Mouse (Mus musculus) neutrophil, adult 5-6 weeks (primary cell): ENCODE data around the gene Limd2. TPM values are rescaled to one million over a fixed set of nuclear protein-coding genes. Genes with fewer than 3 reads are reported as not detected.
"Not testable (repeated sequence)": the region's sequence is repeated elsewhere in the genome, so short reads cannot be mapped to it uniquely, and the experiment has no call there.

Experiments used
- ATAC-seq: fragments of 151-379, 151-347 bp; 2 replicates; pipeline ENCODE4 v1.8.0; 2017; ENCODE audit warnings: mild to moderate bottlenecking, moderate TSS enrichment; ENCODE audit not compliant: insufficient number of reproducible peaks, poor library complexity, low FRiP score, severe bottlenecking; ENCODE audit errors: extremely low read depth
- total RNA-seq: library from RNA; stranded (forward); fragments of 200-1000 nt; gene quantifications from 2 replicates; pipeline ENCODE4 v1.2.3, GENCODE M21; 2017

Limd2 gene
- total RNA-seq = 145 and 154 TPM in 2 replicates

DNA sequence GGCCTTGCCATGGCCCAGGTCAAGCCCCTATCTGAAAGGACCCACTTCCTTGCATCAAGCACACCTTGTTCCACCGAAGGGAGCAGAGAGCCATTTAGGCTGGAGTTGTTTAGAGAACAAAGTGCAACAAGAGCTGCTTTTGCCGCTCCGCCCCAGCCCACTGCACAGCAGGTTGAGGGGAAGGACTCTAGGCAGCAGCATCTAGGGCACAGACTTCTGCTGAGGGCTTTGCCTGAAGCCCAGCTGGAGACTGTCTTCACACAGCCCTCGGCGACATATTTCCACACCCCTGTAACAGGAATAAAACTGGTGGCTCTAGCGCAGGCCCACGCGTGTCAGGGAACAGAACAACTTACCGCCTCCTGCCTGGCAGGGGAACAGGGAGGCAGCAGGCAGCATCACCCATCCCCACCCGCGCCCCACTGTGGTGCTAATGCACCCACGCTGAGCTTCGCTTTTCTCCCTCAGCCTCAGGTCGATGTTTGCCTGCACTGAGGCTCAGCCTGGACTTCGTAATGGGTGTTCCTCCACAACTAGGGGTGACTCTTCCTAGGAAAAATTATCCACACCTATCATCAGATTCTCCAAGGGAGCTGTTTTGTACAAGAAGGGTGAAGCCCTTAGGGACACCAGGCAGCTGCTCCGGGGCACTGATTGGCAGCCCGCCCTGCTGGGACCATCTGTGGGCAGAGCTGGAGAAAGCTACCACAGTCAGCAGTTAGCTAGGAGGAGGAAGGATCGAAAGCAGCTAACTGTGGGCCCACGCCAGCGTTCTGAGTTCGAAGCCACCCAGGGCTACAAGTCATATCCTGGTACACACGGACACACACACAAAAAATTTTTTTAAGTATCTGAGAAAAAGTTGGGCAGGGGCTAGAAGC lies at the start of gene Limd2, which contains the start of gene Gm10840:
TSS of gene Limd2 (minus strand) at position 20 of the 881 bp plus-strand sequence.
TSS of gene Gm10840 (plus strand) at position 10 of the 881 bp plus-strand sequence.
- no peak for ATAC-seq

- peak; percentile 59 for ATAC-seq
These were observed 41.4 kb upstream of the Limd2 start, which contains the start of gene Strada for GRCm38 (mm10) chr11:106202123-106202465. Gene Strada, minus strand, starts transcription at chr11:106202168.

GRCm38 (mm10) chr11:106201337-106202122 lies 40.9 kb upstream of the Limd2 start:
- no peak for ATAC-seq

DNA sequence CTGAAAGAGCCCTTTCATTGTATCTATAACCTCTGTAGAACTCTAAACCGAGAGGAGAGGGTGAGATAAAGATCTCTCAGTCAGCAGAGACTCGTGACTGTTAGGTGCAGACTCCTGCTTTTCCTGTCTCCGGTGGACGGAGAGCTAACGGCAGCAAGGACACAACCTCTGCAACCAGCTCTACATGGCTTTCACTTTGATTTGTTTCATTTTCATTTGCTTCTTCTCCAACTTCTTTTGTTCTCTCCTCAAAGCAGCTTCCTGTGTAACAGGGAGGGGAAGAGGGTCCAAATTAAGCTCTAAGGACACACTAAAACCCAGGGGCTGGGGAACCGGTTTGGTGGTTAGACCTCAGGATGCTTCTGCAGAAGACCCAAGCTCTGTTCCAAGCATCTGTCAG lies 40.1 kb upstream of the Limd2 start:
- no peak for ATAC-seq

DNA sequence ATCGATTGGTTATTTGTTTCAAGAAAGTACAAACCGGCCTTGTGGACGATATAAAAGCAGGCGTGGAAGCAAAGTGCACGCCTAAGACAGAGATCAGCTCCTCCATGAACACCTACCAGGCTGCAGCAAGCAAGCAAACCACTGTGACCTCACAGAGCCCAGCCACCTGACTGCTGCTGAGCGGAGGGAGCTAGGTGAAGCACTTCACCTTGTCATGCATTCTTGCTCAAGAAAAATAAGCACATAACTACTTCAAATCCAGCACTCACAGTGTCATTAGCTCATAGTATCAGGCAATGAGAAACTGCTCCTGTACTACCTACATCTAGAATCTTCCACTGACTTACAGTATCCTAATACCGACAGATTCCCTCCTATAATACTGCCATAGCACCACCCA lies 39.3 kb upstream of the Limd2 start:
- ATAC-seq = not testable (repeated sequence)

DNA sequence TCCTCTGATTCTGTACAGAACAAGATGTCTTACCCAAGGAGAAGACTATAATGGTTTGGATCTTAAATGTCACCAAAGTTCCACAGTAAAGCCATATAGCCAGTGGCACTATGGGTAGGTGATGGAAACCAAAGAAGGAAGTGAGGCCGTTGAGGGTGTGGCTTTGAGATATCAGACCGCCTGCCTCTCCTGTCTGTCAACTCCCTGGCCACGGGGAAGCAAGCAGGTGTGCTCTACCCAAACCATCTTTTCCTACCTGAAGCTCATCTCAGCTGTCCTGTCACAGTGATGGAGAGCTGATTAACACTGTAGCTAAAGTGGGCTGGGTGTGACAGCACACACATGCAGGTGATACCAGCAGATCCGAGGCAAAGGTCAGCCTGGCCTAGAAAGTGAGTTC lies 37.6 kb upstream of the Limd2 start:
- no peak for ATAC-seq

- no peak for ATAC-seq
These were observed 34.7 kb upstream of the Limd2 start for GRCm38 (mm10) chr11:106195341-106195740.

DNA sequence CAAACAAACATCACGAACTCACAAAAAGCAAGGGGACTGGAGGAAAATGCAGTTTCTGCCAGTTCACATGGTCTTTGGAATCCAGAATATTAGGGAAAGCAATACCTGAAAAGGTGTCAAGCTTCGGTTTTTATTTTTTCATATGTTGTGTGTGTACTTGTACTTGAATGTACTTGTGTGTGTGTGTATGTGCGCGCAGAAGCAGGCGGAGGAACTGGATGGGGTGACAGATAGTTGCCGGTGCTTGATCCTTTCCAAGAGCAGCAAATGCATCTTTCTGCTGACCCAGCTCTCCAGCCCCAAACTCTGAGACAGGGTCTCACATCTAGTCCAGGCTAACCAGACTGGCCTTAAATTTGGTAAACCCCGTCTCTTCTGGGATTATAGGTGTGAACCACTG lies 34.2 kb upstream of the Limd2 start:
- no peak for ATAC-seq

GRCm38 (mm10) chr11:106194155-106194541 lies 33.5 kb upstream of the Limd2 start:
- no peak for ATAC-seq

DNA sequence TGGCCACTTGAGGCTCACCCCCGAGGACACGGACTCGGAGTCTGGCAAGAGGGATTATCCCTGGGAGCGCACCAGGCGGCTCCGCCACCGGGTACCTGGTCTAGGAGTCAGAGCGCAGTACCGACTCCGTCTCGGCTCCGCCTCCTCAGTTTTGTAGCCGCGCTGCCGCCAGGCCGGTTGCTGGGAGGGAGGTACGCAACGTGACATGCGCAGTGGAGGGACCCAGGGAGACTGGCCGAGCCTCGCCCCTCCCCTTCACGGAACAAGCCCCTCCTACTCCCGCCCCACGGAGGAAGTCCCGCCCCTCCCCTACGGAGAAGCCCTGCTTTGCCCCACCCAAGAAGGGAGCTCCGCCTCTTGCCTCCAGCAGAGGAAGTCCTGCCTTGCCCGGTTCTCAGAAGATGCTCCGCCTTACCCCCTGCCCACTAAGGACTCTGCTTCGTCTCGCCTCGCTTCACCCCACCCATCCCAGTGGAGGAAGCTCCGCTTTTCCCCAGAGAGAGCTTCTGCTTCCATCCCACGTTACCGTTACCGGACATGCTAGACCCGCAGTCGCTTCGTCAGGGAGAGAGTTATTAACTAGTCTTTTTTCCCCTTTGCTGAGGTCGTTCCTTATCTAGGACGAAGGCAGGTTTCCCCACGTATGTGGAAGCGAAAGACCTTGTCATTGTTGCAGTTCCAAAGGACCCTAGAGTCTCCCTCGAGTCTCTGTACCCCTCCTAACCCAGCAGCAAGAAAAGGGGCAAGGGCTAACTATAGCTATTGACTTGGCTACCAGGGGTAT lies 32.9 kb upstream of the Limd2 start:
- peak; percentile 94 for ATAC-seq

GRCm38 (mm10) chr11:106192657-106193370 lies 32.2 kb upstream of the Limd2 start:
- peak; percentile 2; the same call in 1 of the 2 replicates for ATAC-seq

DNA sequence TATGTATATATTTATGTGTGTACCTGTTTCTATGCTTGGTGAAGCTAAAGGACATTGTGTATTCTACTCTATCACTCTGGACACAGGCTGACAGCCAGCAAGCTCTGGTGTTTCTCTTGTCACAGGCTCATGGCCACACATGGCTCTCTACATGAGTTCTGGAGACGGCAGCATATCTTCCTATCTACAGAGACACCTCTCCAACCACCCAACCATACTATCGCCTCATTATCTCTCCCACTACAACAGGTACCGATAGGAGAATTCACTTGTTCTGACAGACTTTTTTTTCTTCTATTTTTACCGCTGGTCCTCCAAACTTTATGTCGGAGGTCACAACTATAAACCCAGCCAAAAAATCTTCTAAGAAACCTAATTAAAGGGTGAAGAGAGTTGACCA lies 31.6 kb upstream of the Limd2 start:
- ATAC-seq = no peak

DNA sequence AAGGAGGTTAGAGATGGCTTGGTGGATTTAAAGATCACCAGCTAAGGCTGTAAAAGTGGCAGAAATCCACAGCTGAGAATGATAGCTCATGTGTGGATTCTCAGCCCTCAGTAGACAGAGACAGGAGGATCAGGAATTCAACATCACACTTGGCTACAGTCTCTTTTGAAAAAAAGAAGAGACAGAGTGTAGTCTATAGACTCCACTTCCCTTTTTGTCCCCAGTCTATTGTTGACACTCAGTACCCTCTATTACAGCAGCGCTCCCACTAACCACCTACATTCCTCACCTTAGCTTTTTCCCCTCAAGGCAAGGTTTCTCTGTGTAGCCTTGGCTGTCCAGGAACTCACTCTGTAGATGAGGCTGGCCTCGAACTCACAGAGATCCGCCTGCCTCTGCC lies 31.1 kb upstream of the Limd2 start:
- ATAC-seq = no peak

GRCm38 (mm10) chr11:106187326-106187725 lies 26.7 kb upstream of the Limd2 start:
- no peak for ATAC-seq

- 0 out of 2 replicates have a peak, but pooled peaks have one; percentile 23 for ATAC-seq
These were observed 19.8 kb upstream of the Limd2 start for GRCm38 (mm10) chr11:106180449-106180801.

DNA sequence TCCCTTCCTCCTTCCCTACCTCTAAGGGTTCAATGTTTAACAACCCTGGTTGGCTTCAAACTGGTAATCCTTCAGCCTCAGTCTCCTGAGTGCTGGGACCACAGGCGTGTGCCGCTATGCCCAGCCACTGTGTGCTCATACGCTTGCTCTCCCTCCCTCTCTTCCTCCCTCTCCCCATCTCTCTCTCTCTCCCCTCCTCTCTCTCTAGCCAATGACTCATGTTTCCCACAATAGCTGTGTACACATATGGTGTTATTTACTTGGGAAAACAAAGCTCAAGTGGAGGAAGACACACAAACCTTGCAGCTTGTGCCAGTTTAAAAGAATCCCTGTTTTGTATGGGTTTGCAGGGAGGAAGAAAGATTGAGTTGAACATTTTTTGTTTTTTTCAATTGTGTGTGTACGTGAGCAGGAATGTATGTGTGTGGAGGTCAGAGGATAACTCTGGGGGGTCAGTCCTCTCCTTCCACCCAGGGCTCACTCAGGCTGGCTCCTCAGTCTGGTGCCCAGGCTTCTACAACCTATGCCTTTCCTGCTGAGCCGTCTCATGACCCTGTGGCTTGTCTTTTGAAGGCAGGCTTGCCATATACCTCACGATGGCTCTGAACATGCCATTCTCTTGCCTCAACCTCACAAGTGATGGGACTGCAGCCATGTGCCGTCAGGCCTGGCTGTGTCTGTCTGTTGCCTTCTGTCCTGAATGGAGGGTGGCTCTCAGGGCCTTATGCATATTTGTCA lies 19.2 kb upstream of the Limd2 start:
- ATAC-seq = 0 out of 2 replicates have a peak, but pooled peaks have one; percentile 19

DNA sequence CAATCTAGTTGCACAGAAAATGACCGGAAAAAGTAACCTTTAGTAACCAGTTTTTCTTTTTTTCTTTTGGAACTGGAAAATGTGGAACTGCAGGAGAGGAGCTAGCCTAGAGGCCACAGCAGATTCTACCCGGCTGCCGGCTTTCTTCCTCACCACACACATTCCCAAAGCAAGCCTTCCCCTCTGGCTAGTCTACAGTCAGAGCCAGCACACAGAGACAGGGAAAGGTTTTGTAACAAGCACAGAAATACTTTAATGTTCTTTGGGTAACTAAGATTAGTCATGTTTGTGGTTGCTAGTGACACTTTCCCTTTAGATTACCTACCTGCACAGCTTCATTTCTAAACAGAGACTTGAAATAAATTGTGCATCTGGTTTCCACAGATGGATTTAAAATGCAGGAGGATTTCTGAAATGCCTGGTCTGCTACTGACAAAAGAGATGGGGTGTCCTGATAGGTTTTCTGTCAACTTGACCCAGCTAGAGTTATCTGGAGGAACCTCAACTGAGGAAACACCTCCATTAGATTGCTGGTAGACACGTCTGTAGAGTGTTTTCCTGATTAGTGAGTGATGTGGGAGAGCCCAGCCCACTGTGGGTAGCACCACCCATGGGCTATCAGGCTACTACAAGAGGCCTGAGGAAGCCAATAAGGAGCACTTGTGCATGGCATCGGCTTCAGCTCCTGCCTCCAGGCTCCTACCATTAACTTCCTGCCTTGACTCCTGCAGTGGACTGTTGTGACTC lies 17.5 kb upstream of the Limd2 start:
- ATAC-seq = no peak
